In the genomic region with DNA sequence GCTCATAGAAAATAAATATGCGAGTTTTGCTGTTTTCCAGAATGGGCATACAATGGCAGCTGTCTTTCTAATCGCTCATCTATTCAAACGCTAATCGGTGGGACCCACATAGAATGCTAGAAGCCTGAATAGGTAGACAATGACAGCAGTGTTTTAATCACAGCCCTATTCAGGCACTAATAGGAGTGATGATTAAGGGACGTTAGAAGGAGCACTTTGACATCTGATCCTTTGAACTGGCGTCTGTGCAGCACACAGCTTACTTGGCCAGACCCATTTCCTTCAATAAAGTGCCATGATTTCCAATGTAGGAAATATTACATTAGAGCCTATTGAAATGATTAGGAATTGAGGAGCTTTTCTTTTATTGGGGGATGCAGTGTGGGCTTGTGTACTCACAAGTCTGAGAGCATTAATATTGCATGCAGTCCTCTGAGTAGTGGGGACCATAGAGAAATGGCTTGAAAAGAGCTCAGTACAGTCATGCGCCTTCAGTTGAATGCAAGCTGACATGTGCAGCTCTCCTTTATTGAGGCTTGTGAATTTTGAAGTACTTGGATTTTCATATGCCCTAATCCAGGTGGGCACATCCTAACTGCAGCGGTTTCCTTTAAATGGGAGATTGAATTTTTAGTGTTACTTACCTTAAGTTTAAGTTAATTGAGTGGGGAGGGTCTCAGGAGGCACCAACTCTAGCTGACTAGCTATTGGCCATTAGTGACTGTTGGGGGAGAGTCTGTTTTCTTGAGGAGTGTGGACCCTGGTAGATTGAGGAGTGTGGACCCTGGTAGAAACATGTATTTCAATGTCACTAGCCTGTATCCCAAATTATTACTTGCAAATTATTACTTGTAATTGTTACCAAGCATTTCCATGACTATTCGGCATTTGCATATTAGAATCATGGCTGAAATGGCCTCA, we compare ENCODE assay signal across 17 mouse cellular contexts.
DNase-seq lines count a peak whose midpoint lies in the region; ATAC-seq and TF ChIP-seq lines count a peak whose summit lies in the region.
"Had no signal": no experiment of that assay in that cellular context is flagged by ENCODE, and none has a peak within 500 bp of the region (broad histone marks: within the 10 kb centered on the region; RNA-seq: fewer than 3 reads in every experiment).

No protein-coding gene starts in this region.

- H3K9me3 ChIP-seq in hindbrain, embryonic 13.5 days = no peaks in the 10 kb centered on the region
- H3K9me3 ChIP-seq in hindbrain, embryonic 10.5 days = no peaks in the 10 kb centered on the region
- H3K9me3 ChIP-seq in forebrain, embryonic 12.5 days = no peaks in the 10 kb centered on the region
- no peaks in the 10 kb centered on the region for H3K9me3 ChIP-seq in midbrain, embryonic 15.5 days
- H3K9me3 ChIP-seq: hindbrain, embryonic 15.5 days had no signal

- no peak overlapping the region for H3K4me2 ChIP-seq in hindbrain, embryonic 13.5 days
- no peak overlapping the region for H3K4me2 ChIP-seq in forebrain, embryonic 12.5 days
- no peak overlapping the region for H3K4me2 ChIP-seq in midbrain, embryonic 15.5 days
- H3K4me2 ChIP-seq: hindbrain, embryonic 15.5 days had no signal

- H3K27me3 ChIP-seq in hindbrain, embryonic 13.5 days = no peaks in the 10 kb centered on the region
- no peaks in the 10 kb centered on the region for H3K27me3 ChIP-seq in hindbrain, embryonic 10.5 days (ENCODE audit: insufficient read depth, poor library complexity, severe bottlenecking)
- H3K27me3 ChIP-seq in forebrain, embryonic 12.5 days = no peaks in the 10 kb centered on the region
- no peaks in the 10 kb centered on the region for H3K27me3 ChIP-seq in midbrain, embryonic 15.5 days (replicated peaks)
- H3K27me3 ChIP-seq: hindbrain, embryonic 15.5 days had no signal

- H3K4me3 ChIP-seq in hindbrain, embryonic 13.5 days = no peak overlapping the region
- no peak overlapping the region for H3K4me3 ChIP-seq in hindbrain, embryonic 10.5 days
- H3K4me3 ChIP-seq in forebrain, embryonic 12.5 days (replicated peaks) = no peak overlapping the region
- no peak overlapping the region for H3K4me3 ChIP-seq in midbrain, embryonic 15.5 days
- no peak overlapping the region for H3K4me3 ChIP-seq in left cerebral cortex, adult 2 months
- H3K4me3 ChIP-seq: hindbrain, embryonic 15.5 days had no signal

- no peak overlapping the region for H3K27ac ChIP-seq in hindbrain, embryonic 13.5 days
- H3K27ac ChIP-seq in hindbrain, embryonic 10.5 days = no peak overlapping the region
- peak overlapping the region; percentile 57; the same call in 1 of the 2 replicates for H3K27ac ChIP-seq in forebrain, embryonic 12.5 days
- H3K27ac ChIP-seq in midbrain, embryonic 15.5 days = no peak overlapping the region
- H3K27ac ChIP-seq in left cerebral cortex, adult 2 months = no peak overlapping the region
- H3K27ac ChIP-seq: hindbrain, embryonic 15.5 days had no signal

- 27% methylated on average over 9 of the region's 9 CpGs for WGBS in hindbrain, embryonic 13.5 days
- WGBS in hindbrain, embryonic 10.5 days = 41% methylated on average over 9 of the region's 9 CpGs
- WGBS in forebrain, embryonic 12.5 days = 26% methylated on average over 9 of the region's 9 CpGs
- 31% methylated on average over 9 of the region's 9 CpGs for WGBS in midbrain, embryonic 15.5 days

- peaks cover 7% of the 10 kb centered on the region for H3K4me1 ChIP-seq in hindbrain, embryonic 13.5 days (replicated peaks)
- peaks cover 16% of the 10 kb centered on the region for H3K4me1 ChIP-seq in hindbrain, embryonic 10.5 days (replicated peaks)
- peaks cover 17% of the 10 kb centered on the region for H3K4me1 ChIP-seq in forebrain, embryonic 12.5 days
- 0 out of 2 replicates have a peak, but pooled peaks cover 8% of the 10 kb centered on the region for H3K4me1 ChIP-seq in midbrain, embryonic 15.5 days
- H3K4me1 ChIP-seq: hindbrain, embryonic 15.5 days had no signal

- peak; percentile 61; the same call in 1 of the 2 replicates for ATAC-seq in hindbrain, embryonic 13.5 days (ENCODE audit: low FRiP score)
- ATAC-seq in forebrain, embryonic 12.5 days (ENCODE audit: low FRiP score) = peak; percentile 93
- ATAC-seq in midbrain, embryonic 15.5 days (replicated peaks) = peak; percentile 82; the same call in 1 of the 2 replicates

- DNase-seq in hindbrain, embryonic 10.5 days (ENCODE audit: low spot score) = no peak
- peak; percentile 43 for DNase-seq in ZHBTc4 (ENCODE audit: low read depth, low spot score)
- DNase-seq in heart, adult 8-10 months (ENCODE audit: low spot score) = no peak
- no peak for DNase-seq in c-Kit-positive CD71-positive TER-119-positive erythroid progenitor cells, embryonic 14.5 days (ENCODE audit: low spot score)
- DNase-seq in left cerebral cortex, adult 2 months (ENCODE audit: extremely low spot score in 1 of 2, low spot score in 2 of 2) = no peak
- DNase-seq: adrenal gland, postnatal 14 days; B cell, adult 2 months; cerebellum, postnatal 14 days; kidney, adult 18-20 months; kidney, postnatal 25 days; lung, adult 2 months; thymus, adult 2 months had no signal

- no peak for TF ChIP-seq CTCF in left cerebral cortex, adult 2 months (IDR thresholded peaks at IDR 0.05)

- H3K9ac ChIP-seq in hindbrain, embryonic 13.5 days = no peak overlapping the region
- no peak overlapping the region for H3K9ac ChIP-seq in forebrain, embryonic 12.5 days
- H3K9ac ChIP-seq in midbrain, embryonic 15.5 days = no peak overlapping the region
- H3K9ac ChIP-seq: hindbrain, embryonic 15.5 days had no signal

- intact Hi-C loops in left cerebral cortex, adult 2 months (cut with DNase I) = no loop called here

- H3K36me3 ChIP-seq in hindbrain, embryonic 13.5 days = no peaks in the 10 kb centered on the region
- no peaks in the 10 kb centered on the region for H3K36me3 ChIP-seq in hindbrain, embryonic 10.5 days
- H3K36me3 ChIP-seq in forebrain, embryonic 12.5 days (replicated peaks) = no peaks in the 10 kb centered on the region
- no peaks in the 10 kb centered on the region for H3K36me3 ChIP-seq in midbrain, embryonic 15.5 days (replicated peaks)
- H3K36me3 ChIP-seq: G1E; hindbrain, embryonic 15.5 days had no signal
